30 mouse cellular contexts compared by ENCODE assay signal in the genomic region with DNA sequence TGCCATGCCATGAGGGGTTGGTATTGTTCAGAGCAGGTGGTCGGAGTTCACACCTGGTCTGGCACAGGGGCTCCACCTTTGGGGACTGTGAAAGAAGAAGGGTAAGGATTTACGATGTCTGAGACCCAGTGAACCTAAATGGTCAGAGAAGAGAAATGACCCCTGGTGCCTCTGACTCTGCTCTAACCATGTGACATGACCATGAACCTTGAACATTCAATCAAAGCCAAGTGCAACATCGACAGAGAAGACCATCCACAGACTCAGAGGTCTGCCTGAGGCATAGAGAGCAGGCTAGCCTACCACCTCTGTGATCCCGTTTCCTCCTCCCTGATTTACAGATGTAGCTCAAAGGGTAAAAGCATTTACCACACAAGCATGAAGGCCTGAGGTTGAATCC.
"Had no signal": no experiment of that assay in that cellular context is flagged by ENCODE, and none has a peak within 500 bp of the region (broad histone marks: within the 10 kb centered on the region; RNA-seq: fewer than 3 reads in every experiment).

No protein-coding gene starts in this region.

- H3K27ac ChIP-seq: heart, embryonic 13.5 days; heart, embryonic 15.5 days; hindbrain, embryonic 10.5 days; hindbrain, embryonic 12.5 days; hindbrain, embryonic 13.5 days; hindbrain, embryonic 14.5 days; hindbrain, embryonic 15.5 days; hindbrain, postnatal 0 days; intestine, embryonic 15.5 days; kidney, embryonic 15.5 days; kidney, postnatal 0 days; layer of hippocampus, adult 2 months; left cerebral cortex, adult 2 months had no signal

- H3K27me3 ChIP-seq: heart, embryonic 12.5 days; hindbrain, embryonic 12.5 days; hindbrain, embryonic 13.5 days; intestine, embryonic 15.5 days; kidney, embryonic 15.5 days had no signal

- DNase-seq: heart, postnatal 10 days; heart, postnatal 14 days; heart, postnatal 36 days; heart, postnatal 4 days; kidney, adult 11 months; kidney, adult 18-20 months; kidney, adult 2 months; kidney, adult 8-10 months; kidney, adult 9 months; kidney, postnatal 10 days; kidney, postnatal 14 days; kidney, postnatal 25 days; kidney, postnatal 36 days; kidney, postnatal 4 days; layer of hippocampus, adult 9-11 months; layer of hippocampus, postnatal 36 days had no signal

- H3K4me3 ChIP-seq: heart, embryonic 12.5 days; heart, embryonic 13.5 days; heart, embryonic 15.5 days; hindbrain, embryonic 10.5 days; hindbrain, embryonic 12.5 days; hindbrain, embryonic 13.5 days; hindbrain, embryonic 15.5 days; intestine, embryonic 15.5 days; kidney, embryonic 15.5 days; layer of hippocampus, adult 2 months; left cerebral cortex, adult 2 months had no signal

- H3K36me3 ChIP-seq: heart, embryonic 12.5 days; heart, embryonic 13.5 days; heart, embryonic 15.5 days; hindbrain, embryonic 10.5 days; hindbrain, embryonic 12.5 days; hindbrain, embryonic 13.5 days; hindbrain, embryonic 15.5 days; intestine, embryonic 15.5 days; kidney, embryonic 15.5 days had no signal

- H3K9ac ChIP-seq: heart, embryonic 12.5 days; heart, embryonic 13.5 days; heart, embryonic 15.5 days; hindbrain, embryonic 12.5 days; hindbrain, embryonic 13.5 days; hindbrain, embryonic 14.5 days; hindbrain, embryonic 15.5 days; intestine, embryonic 15.5 days; kidney, embryonic 15.5 days had no signal

- H3K4me1 ChIP-seq: heart, embryonic 12.5 days; heart, embryonic 15.5 days; intestine, embryonic 15.5 days; kidney, embryonic 15.5 days had no signal

- H3K9me3 ChIP-seq: heart, embryonic 12.5 days; heart, embryonic 13.5 days; heart, embryonic 15.5 days; hindbrain, embryonic 10.5 days; hindbrain, embryonic 12.5 days; hindbrain, embryonic 13.5 days; hindbrain, embryonic 15.5 days; intestine, embryonic 15.5 days; kidney, embryonic 15.5 days had no signal
